Mouse (Mus musculus): Measurements from ENCODE around the gene Irf3.

GRCm38 (mm10) chr7:45005321-45005992 is 8.0 kb downstream of the Irf3 start:
- TF ChIP-seq CTCF (IDR thresholded peaks at IDR 0.05; ENCODE audit: control insufficient read depth, insufficient read depth, insufficient replicate concordance, low read depth, low read length) (no peak), POLR2A (IDR thresholded peaks at IDR 0.05; ENCODE audit: control insufficient read depth, low read depth, low read length) (no peak)
